Mouse (Mus musculus): ENCODE results near the gene Akirin1. TPM values are rescaled to one million over a fixed set of nuclear protein-coding genes. Genes with fewer than 3 reads are reported as not detected.

The Akirin1 gene
- polyA plus RNA-seq, 1 experiment from 2014 or later: 93.4 TPM

GRCm38 (mm10) chr4:123749484-123750130 is 538 bp downstream of the Akirin1 start:
- WGBS: under 1% methylated on average over 55 of the region's 55 CpGs
- Histone ChIP-seq H3K36me3 (no peaks in the 10 kb centered on the region), H3K27me3 (0 out of 2 replicates have a peak, but pooled peaks cover 3% of the 10 kb centered on the region), H3K4me2 (replicated peaks) (peak overlapping the region; percentile 75), H3K4me1 (replicated peaks) (peaks cover 37% of the 10 kb centered on the region), H3K9me3 (no peaks in the 10 kb centered on the region), H3K27ac (peak overlapping the region; percentile 95), H3K9ac (replicated peaks) (peak overlapping the region; percentile 93), H3K4me3 (replicated peaks) (peak overlapping the region; percentile 99)
- ATAC-seq: peak; percentile 90

GRCm38 (mm10) chr4:123748726-123749415 is 1.3 kb downstream of the Akirin1 start:
- Histone ChIP-seq H3K9ac (replicated peaks) (peak overlapping the region; percentile 93), H3K36me3 (no peaks in the 10 kb centered on the region), H3K4me3 (replicated peaks) (peak overlapping the region; percentile 99), H3K4me2 (replicated peaks) (peak overlapping the region; percentile 75), H3K27ac (peak overlapping the region; percentile 95), H3K9me3 (no peaks in the 10 kb centered on the region), H3K4me1 (replicated peaks) (peaks cover 37% of the 10 kb centered on the region), H3K27me3 (0 out of 2 replicates have a peak, but pooled peaks cover 3% of the 10 kb centered on the region)
- no peak for ATAC-seq
- 13% methylated on average over 10 of the region's 10 CpGs for WGBS

GRCm38 (mm10) chr4:123745221-123745775 is 4.8 kb downstream of the Akirin1 start:
- WGBS: 93% methylated on average over 4 of the region's 4 CpGs
- no peaks in the 10 kb centered on the region for H3K9me3 ChIP-seq
- peaks cover 33% of the 10 kb centered on the region for H3K4me1 ChIP-seq (replicated peaks)

GRCm38 (mm10) chr4:123742891-123743290 is 7.3 kb downstream of the Akirin1 start:
- 86% methylated on average over 1 of the region's 1 CpGs for WGBS
- no peak overlapping the region for H3K27ac ChIP-seq
- no peak for ATAC-seq
- H3K4me2 ChIP-seq (replicated peaks): no peak overlapping the region
- H3K4me1 ChIP-seq (replicated peaks): peaks cover 20% of the 10 kb centered on the region
- H3K27me3 ChIP-seq: no peaks in the 10 kb centered on the region
- no peaks in the 10 kb centered on the region for H3K9me3 ChIP-seq
- H3K4me3 ChIP-seq (replicated peaks): no peak overlapping the region
- H3K9ac ChIP-seq (replicated peaks): no peak overlapping the region
- H3K36me3 ChIP-seq: peaks cover 53% of the 10 kb centered on the region

More at GRCm38 (mm10) chr4:123745221-123745775, 4.8 kb downstream of the Akirin1 start:
- H3K9ac ChIP-seq (replicated peaks): no peak overlapping the region
- H3K27me3 ChIP-seq: no peaks in the 10 kb centered on the region
- no peak for ATAC-seq
- peaks cover 30% of the 10 kb centered on the region for H3K36me3 ChIP-seq
- no peak overlapping the region for H3K4me2 ChIP-seq (replicated peaks)
- no peak overlapping the region for H3K4me3 ChIP-seq (replicated peaks)
- no peak overlapping the region for H3K27ac ChIP-seq

GRCm38 (mm10) chr4:123738708-123739107 is 11.4 kb downstream of the Akirin1 start:
- H3K9ac ChIP-seq (replicated peaks): no peak overlapping the region
- no peaks in the 10 kb centered on the region for H3K27me3 ChIP-seq
- no peak overlapping the region for H3K4me2 ChIP-seq (replicated peaks)
- H3K4me1 ChIP-seq (replicated peaks): no peaks in the 10 kb centered on the region
- H3K4me3 ChIP-seq (replicated peaks): no peak overlapping the region
- H3K9me3 ChIP-seq: no peaks in the 10 kb centered on the region
- ATAC-seq: no peak
- H3K36me3 ChIP-seq: peaks cover 72% of the 10 kb centered on the region
- H3K27ac ChIP-seq: no peak overlapping the region
- WGBS: 92% methylated on average over 4 of the region's 4 CpGs

GRCm38 (mm10) chr4:123733532-123733931 is 16.6 kb downstream of the Akirin1 start:
- no peak overlapping the region for H3K9ac ChIP-seq (replicated peaks)
- no peaks in the 10 kb centered on the region for H3K4me1 ChIP-seq (replicated peaks)
- H3K36me3 ChIP-seq: peaks cover 44% of the 10 kb centered on the region
- no peak overlapping the region for H3K4me3 ChIP-seq (replicated peaks)
- H3K27ac ChIP-seq: no peak overlapping the region
- 96% methylated on average over 9 of the region's 9 CpGs for WGBS
- no peak overlapping the region for H3K4me2 ChIP-seq (replicated peaks)
- no peak for ATAC-seq
- H3K9me3 ChIP-seq: no peaks in the 10 kb centered on the region
- H3K27me3 ChIP-seq: no peaks in the 10 kb centered on the region

GRCm38 (mm10) chr4:123732921-123733320 is 17.2 kb downstream of the Akirin1 start:
- WGBS: 93% methylated on average over 2 of the region's 2 CpGs
- H3K4me1 ChIP-seq (replicated peaks): no peaks in the 10 kb centered on the region
- H3K27ac ChIP-seq: no peak overlapping the region
- no peak overlapping the region for H3K4me2 ChIP-seq (replicated peaks)
- peak; percentile 40 for ATAC-seq
- no peak overlapping the region for H3K9ac ChIP-seq (replicated peaks)
- H3K9me3 ChIP-seq: no peaks in the 10 kb centered on the region
- H3K27me3 ChIP-seq: no peaks in the 10 kb centered on the region
- H3K36me3 ChIP-seq: peaks cover 38% of the 10 kb centered on the region
- no peak overlapping the region for H3K4me3 ChIP-seq (replicated peaks)

- no peaks in the 10 kb centered on the region for H3K4me1 ChIP-seq (replicated peaks)
- H3K9me3 ChIP-seq: no peaks in the 10 kb centered on the region
- H3K9ac ChIP-seq (replicated peaks): no peak overlapping the region
- no peak for ATAC-seq
- H3K27ac ChIP-seq: no peak overlapping the region
- no peaks in the 10 kb centered on the region for H3K27me3 ChIP-seq
- peaks cover 33% of the 10 kb centered on the region for H3K36me3 ChIP-seq
- no peak overlapping the region for H3K4me3 ChIP-seq (replicated peaks)
- WGBS: 96% methylated on average over 4 of the region's 4 CpGs
- H3K4me2 ChIP-seq (replicated peaks): no peak overlapping the region
Observed at GRCm38 (mm10) chr4:123732163-123732910, 17.8 kb downstream of the Akirin1 start.

- Histone ChIP-seq H3K4me1 (replicated peaks) (peaks cover 11% of the 10 kb centered on the region), H3K4me2 (replicated peaks) (no peak overlapping the region), H3K9ac (replicated peaks) (no peak overlapping the region), H3K9me3 (no peaks in the 10 kb centered on the region), H3K27me3 (no peaks in the 10 kb centered on the region), H3K27ac (no peak overlapping the region), H3K36me3 (no peaks in the 10 kb centered on the region), H3K4me3 (replicated peaks) (no peak overlapping the region)
- no peak for ATAC-seq
- WGBS: 88% methylated on average over 4 of the region's 4 CpGs
Observed at GRCm38 (mm10) chr4:123721761-123722160, 28.4 kb downstream of the Akirin1 start.

- Histone ChIP-seq H3K27ac (no peak overlapping the region), H3K36me3 (peaks cover 20% of the 10 kb centered on the region), H3K4me3 (replicated peaks) (peak overlapping the region; percentile 70), H3K4me1 (replicated peaks) (peaks cover 15% of the 10 kb centered on the region), H3K9ac (replicated peaks) (peak overlapping the region; percentile 37), H3K27me3 (no peaks in the 10 kb centered on the region), H3K4me2 (replicated peaks) (peak overlapping the region; percentile 82), H3K9me3 (no peaks in the 10 kb centered on the region)
- peak; percentile 52; the same call in 1 of the 2 replicates for ATAC-seq
- 31% methylated on average over 7 of the region's 7 CpGs for WGBS
Observed at GRCm38 (mm10) chr4:123718434-123718780, 31.7 kb downstream of the Akirin1 start.

- Histone ChIP-seq H3K36me3 (peaks cover 22% of the 10 kb centered on the region), H3K9ac (replicated peaks) (peak within 1 kb of the TSS; percentile 87), H3K27me3 (no peaks in the 10 kb centered on the region), H3K4me3 (replicated peaks) (peak within 1 kb of the TSS; percentile 70), H3K4me1 (replicated peaks) (peaks cover 15% of the 10 kb centered on the region), H3K9me3 (no peaks in the 10 kb centered on the region), H3K27ac (peak within 1 kb of the TSS; percentile 61; the same call in 1 of the 2 replicates), H3K4me2 (replicated peaks) (peak within 1 kb of the TSS; percentile 82)
- ATAC-seq: peak; percentile 97
- WGBS: under 1% methylated on average over 40 of the region's 40 CpGs
Observed at GRCm38 (mm10) chr4:123717574-123718433, 32.3 kb downstream of the Akirin1 start, which contains the start of gene Ndufs5. TSS of gene Ndufs5 (minus strand) at chr4:123718202.
